Mouse (Mus musculus) gastrocnemius, postnatal 36 days (tissue): Measurements from ENCODE around the gene A930004D18Rik. TPM values are rescaled to one million over a fixed set of nuclear protein-coding genes. Genes with fewer than 3 reads are reported as not detected.

Source experiments
- DNase-seq, 2 experiments: peaks; one replicate each; pipeline ENCODE4 v3.0.0; 2022
- intact Hi-C: fragments of 180-260 bp; cut with DNase I; formaldehyde crosslinking; loops from one replicate; pipeline ENCODE4 v1.15.1; 2025
- long read RNA-seq, 2 experiments: library from polyadenylated mRNA; stranded (forward); transcript quantifications; one replicate each; pipeline ENCODE4 v2.0.0; 2021
- total RNA-seq, 2 experiments: library from RNA; stranded (reverse); gene quantifications; 2 replicates each; pipeline ENCODE4 v1.2.3; 2021

The A930004D18Rik gene
- total RNA-seq, result under 1 TPM; 0.17 to 0.20 TPM
- long read RNA-seq, experiment 1, result 0 reads
- long read RNA-seq, experiment 2, result 0 reads

GRCm38 (mm10) chr2:18037491-18037890 is at the start of gene A930004D18Rik:
TSS of gene A930004D18Rik (minus strand) at chr2:18037737.
- intact Hi-C loops, result no loop called here
- no peak for DNase-seq

GRCm38 (mm10) chr2:18080182-18080860 is 42.8 kb upstream of the A930004D18Rik start:
- intact Hi-C loops, result no loop called here
- DNase-seq, result no peak

- DNase-seq, result no peak
- intact Hi-C loops, result no loop called here
Measured at GRCm38 (mm10) chr2:18071947-18072346, 34.4 kb upstream of the A930004D18Rik start.

- intact Hi-C loops, result no loop called here
- no peak for DNase-seq
Measured at GRCm38 (mm10) chr2:18068071-18068796, 30.7 kb upstream of the A930004D18Rik start.

- intact Hi-C loops, result no loop called here
- no peak for DNase-seq
Measured at GRCm38 (mm10) chr2:18066436-18066835, 28.9 kb upstream of the A930004D18Rik start.

GRCm38 (mm10) chr2:18065708-18066030 is 28.1 kb upstream of the A930004D18Rik start:
- no peak for DNase-seq
- intact Hi-C loops, result no loop called here

GRCm38 (mm10) chr2:18064941-18065707 is 27.6 kb upstream of the A930004D18Rik start:
- peak; percentile 71 to 75 for DNase-seq
- intact Hi-C loops, result loop anchor here (5.0 kb wide), 1 partner anchor 612 kb away; the partner anchor contains the start of gene Bmi1

- intact Hi-C loops, result loop anchor here (5.0 kb wide), 1 partner anchor 613 kb away; the partner anchor contains the start of gene Bmi1
- peak; percentile 87 to 88 for DNase-seq
Measured at GRCm38 (mm10) chr2:18064356-18064858, 26.9 kb upstream of the A930004D18Rik start.

- intact Hi-C loops, result loop anchor here (5.0 kb wide), 1 partner anchor 613 kb away; the partner anchor contains the start of gene Bmi1
- DNase-seq, result peak; percentile 22 to 70
Measured at GRCm38 (mm10) chr2:18063763-18064251, 26.3 kb upstream of the A930004D18Rik start.

- DNase-seq, result no peak
- intact Hi-C loops, result loop anchor here (5.0 kb wide), 1 partner anchor 617 kb away; the partner anchor contains the start of gene Bmi1
Measured at GRCm38 (mm10) chr2:18060396-18060795, 22.9 kb upstream of the A930004D18Rik start.

- intact Hi-C loops, result loop anchor here (5.0 kb wide), 1 partner anchor 617 kb away; the partner anchor contains the start of gene Bmi1
- no peak for DNase-seq
Measured at GRCm38 (mm10) chr2:18059891-18060290, 22.4 kb upstream of the A930004D18Rik start.

GRCm38 (mm10) chr2:18059063-18059462 is 21.5 kb upstream of the A930004D18Rik start:
- intact Hi-C loops, result no loop called here
- no peak for DNase-seq

- intact Hi-C loops, result no loop called here
- no peak for DNase-seq
Measured at GRCm38 (mm10) chr2:18058146-18058708, 20.7 kb upstream of the A930004D18Rik start.

GRCm38 (mm10) chr2:18057336-18058145 is 20.0 kb upstream of the A930004D18Rik start:
- intact Hi-C loops, result no loop called here

GRCm38 (mm10) chr2:18056786-18057255 is 19.3 kb upstream of the A930004D18Rik start:
- DNase-seq, result peak; percentile 90 to 94
- intact Hi-C loops, result no loop called here

More at GRCm38 (mm10) chr2:18057336-18058145, 20.0 kb upstream of the A930004D18Rik start:
- peak; percentile 35 to 68 for DNase-seq

- DNase-seq, result peak; percentile 92 to 96
- intact Hi-C loops, result no loop called here
Measured at GRCm38 (mm10) chr2:18055929-18056785, 18.6 kb upstream of the A930004D18Rik start.

GRCm38 (mm10) chr2:18055016-18055928 is 17.7 kb upstream of the A930004D18Rik start, which contains the start of gene Mllt10:
TSS of gene Mllt10 (plus strand) at chr2:18055237.
- intact Hi-C loops, result no loop called here
- no peak for DNase-seq
